Mouse (Mus musculus): ENCODE measurements around the gene Abhd6. TPM values are rescaled to one million over a fixed set of nuclear protein-coding genes. Genes with fewer than 3 reads are reported as not detected.

The Abhd6 gene
- polyA plus RNA-seq, 1 experiment from 2014 or later: 10.6 TPM

- peak overlapping the region; percentile 54 for H3K27ac ChIP-seq
- H3K27me3 ChIP-seq (replicated peaks): no peaks in the 10 kb centered on the region
- H3K36me3 ChIP-seq: no peaks in the 10 kb centered on the region
- H3K4me1 ChIP-seq: peaks cover 20% of the 10 kb centered on the region
- peak; percentile 87 for ATAC-seq
- no peak overlapping the region for H3K4me3 ChIP-seq
- WGBS (ENCODE audit: insufficient replicate concordance): 64% methylated on average over 1 of the region's 1 CpGs
- no peak overlapping the region for H3K9ac ChIP-seq
- peak overlapping the region; percentile 32 for H3K4me2 ChIP-seq
- no peaks in the 10 kb centered on the region for H3K9me3 ChIP-seq (replicated peaks)
Measured at GRCm38 (mm10) chr14:8016951-8017350, 14.2 kb downstream of the Abhd6 start.

GRCm38 (mm10) chr14:8020011-8020410 is 17.3 kb downstream of the Abhd6 start:
- Histone ChIP-seq H3K9ac (no peak overlapping the region), H3K4me1 (peaks cover 20% of the 10 kb centered on the region), H3K4me3 (no peak overlapping the region), H3K9me3 (replicated peaks) (no peaks in the 10 kb centered on the region), H3K27ac (no peak overlapping the region), H3K27me3 (replicated peaks) (no peaks in the 10 kb centered on the region), H3K4me2 (no peak overlapping the region), H3K36me3 (no peaks in the 10 kb centered on the region)
- 80% methylated on average over 1 of the region's 1 CpGs for WGBS (ENCODE audit: insufficient replicate concordance)
- no peak for ATAC-seq

- no peaks in the 10 kb centered on the region for H3K27me3 ChIP-seq (replicated peaks)
- H3K27ac ChIP-seq: no peak overlapping the region
- H3K4me1 ChIP-seq: peaks cover 18% of the 10 kb centered on the region
- no peaks in the 10 kb centered on the region for H3K36me3 ChIP-seq
- no peak for ATAC-seq
- 72% methylated on average over 7 of the region's 7 CpGs for WGBS (ENCODE audit: insufficient replicate concordance)
- no peak overlapping the region for H3K9ac ChIP-seq
- H3K4me3 ChIP-seq: no peak overlapping the region
- no peaks in the 10 kb centered on the region for H3K9me3 ChIP-seq (replicated peaks)
- H3K4me2 ChIP-seq: no peak overlapping the region
Measured at GRCm38 (mm10) chr14:8020546-8020945, 17.8 kb downstream of the Abhd6 start.

GRCm38 (mm10) chr14:8024469-8024868 is 21.8 kb downstream of the Abhd6 start:
- no peak overlapping the region for H3K9ac ChIP-seq
- H3K9me3 ChIP-seq (replicated peaks): no peaks in the 10 kb centered on the region
- H3K27ac ChIP-seq: no peak overlapping the region
- no peaks in the 10 kb centered on the region for H3K36me3 ChIP-seq
- WGBS (ENCODE audit: insufficient replicate concordance): 57% methylated on average over 6 of the region's 6 CpGs
- H3K27me3 ChIP-seq (replicated peaks): no peaks in the 10 kb centered on the region
- H3K4me2 ChIP-seq: no peak overlapping the region
- no peak for ATAC-seq
- H3K4me1 ChIP-seq: no peaks in the 10 kb centered on the region
- no peak overlapping the region for H3K4me3 ChIP-seq

GRCm38 (mm10) chr14:8024936-8025335 is 22.2 kb downstream of the Abhd6 start:
- H3K4me3 ChIP-seq: no peak overlapping the region
- H3K27me3 ChIP-seq (replicated peaks): no peaks in the 10 kb centered on the region
- no peak overlapping the region for H3K4me2 ChIP-seq
- H3K9ac ChIP-seq: no peak overlapping the region
- H3K9me3 ChIP-seq (replicated peaks): no peaks in the 10 kb centered on the region
- no peaks in the 10 kb centered on the region for H3K4me1 ChIP-seq
- no peak for ATAC-seq
- H3K27ac ChIP-seq: no peak overlapping the region
- no peaks in the 10 kb centered on the region for H3K36me3 ChIP-seq
- 78% methylated on average over 10 of the region's 10 CpGs for WGBS (ENCODE audit: insufficient replicate concordance)

GRCm38 (mm10) chr14:8026769-8027531 is 24.2 kb downstream of the Abhd6 start:
- no peaks in the 10 kb centered on the region for H3K9me3 ChIP-seq (replicated peaks)

GRCm38 (mm10) chr14:8028086-8028485 is 25.4 kb downstream of the Abhd6 start:
- 64% methylated on average over 5 of the region's 5 CpGs for WGBS (ENCODE audit: insufficient replicate concordance)
- no peak overlapping the region for H3K4me2 ChIP-seq
- no peaks in the 10 kb centered on the region for H3K9me3 ChIP-seq (replicated peaks)
- H3K27me3 ChIP-seq (replicated peaks): no peaks in the 10 kb centered on the region
- H3K36me3 ChIP-seq: no peaks in the 10 kb centered on the region
- no peaks in the 10 kb centered on the region for H3K4me1 ChIP-seq
- no peak for ATAC-seq
- no peak overlapping the region for H3K9ac ChIP-seq
- H3K4me3 ChIP-seq: no peak overlapping the region
- no peak overlapping the region for H3K27ac ChIP-seq

More at GRCm38 (mm10) chr14:8026769-8027531, 24.2 kb downstream of the Abhd6 start:
- WGBS (ENCODE audit: insufficient replicate concordance): 57% methylated on average over 10 of the region's 10 CpGs
- Histone ChIP-seq H3K27ac (no peak overlapping the region), H3K27me3 (replicated peaks) (no peaks in the 10 kb centered on the region), H3K4me1 (no peaks in the 10 kb centered on the region), H3K4me3 (no peak overlapping the region), H3K36me3 (no peaks in the 10 kb centered on the region), H3K9ac (no peak overlapping the region), H3K4me2 (no peak overlapping the region)
- ATAC-seq: no peak

- no peak overlapping the region for H3K4me3 ChIP-seq
- H3K4me1 ChIP-seq: no peaks in the 10 kb centered on the region
- ATAC-seq: no peak
- H3K27me3 ChIP-seq (replicated peaks): no peaks in the 10 kb centered on the region
- 64% methylated on average over 1 of the region's 1 CpGs for WGBS (ENCODE audit: insufficient replicate concordance)
- no peak overlapping the region for H3K27ac ChIP-seq
- no peaks in the 10 kb centered on the region for H3K36me3 ChIP-seq
- H3K9ac ChIP-seq: no peak overlapping the region
- no peaks in the 10 kb centered on the region for H3K9me3 ChIP-seq (replicated peaks)
- H3K4me2 ChIP-seq: no peak overlapping the region
Measured at GRCm38 (mm10) chr14:8029752-8030151, 27.1 kb downstream of the Abhd6 start.

- no peak overlapping the region for H3K4me2 ChIP-seq
- no peaks in the 10 kb centered on the region for H3K27me3 ChIP-seq (replicated peaks)
- no peaks in the 10 kb centered on the region for H3K9me3 ChIP-seq (replicated peaks)
- no peak overlapping the region for H3K4me3 ChIP-seq
- H3K27ac ChIP-seq: no peak overlapping the region
- ATAC-seq: no peak
- H3K4me1 ChIP-seq: no peaks in the 10 kb centered on the region
- 50% methylated on average over 4 of the region's 4 CpGs for WGBS (ENCODE audit: insufficient replicate concordance)
- no peak overlapping the region for H3K9ac ChIP-seq
- no peaks in the 10 kb centered on the region for H3K36me3 ChIP-seq
Measured at GRCm38 (mm10) chr14:8030535-8030934, 27.8 kb downstream of the Abhd6 start.

- no peaks in the 10 kb centered on the region for H3K27me3 ChIP-seq (replicated peaks)
- no peaks in the 10 kb centered on the region for H3K36me3 ChIP-seq
- H3K4me1 ChIP-seq: no peaks in the 10 kb centered on the region
- ATAC-seq: no peak
- no peak overlapping the region for H3K4me2 ChIP-seq
- H3K9ac ChIP-seq: no peak overlapping the region
- no peaks in the 10 kb centered on the region for H3K9me3 ChIP-seq (replicated peaks)
- H3K4me3 ChIP-seq: no peak overlapping the region
- H3K27ac ChIP-seq: no peak overlapping the region
- 70% methylated on average over 13 of the region's 13 CpGs for WGBS (ENCODE audit: insufficient replicate concordance)
Measured at GRCm38 (mm10) chr14:8032087-8032944, 29.6 kb downstream of the Abhd6 start.

GRCm38 (mm10) chr14:8034561-8034960 is 31.9 kb downstream of the Abhd6 start:
- H3K9ac ChIP-seq: no peak overlapping the region
- no peak overlapping the region for H3K27ac ChIP-seq
- H3K4me1 ChIP-seq: no peaks in the 10 kb centered on the region
- H3K36me3 ChIP-seq: no peaks in the 10 kb centered on the region
- no peak overlapping the region for H3K4me2 ChIP-seq
- no peaks in the 10 kb centered on the region for H3K9me3 ChIP-seq (replicated peaks)
- 58% methylated on average over 5 of the region's 5 CpGs for WGBS (ENCODE audit: insufficient replicate concordance)
- H3K4me3 ChIP-seq: no peak overlapping the region
- ATAC-seq: no peak
- H3K27me3 ChIP-seq (replicated peaks): no peaks in the 10 kb centered on the region

GRCm38 (mm10) chr14:8035951-8036350 is 33.2 kb downstream of the Abhd6 start:
- no peak for ATAC-seq
- no peaks in the 10 kb centered on the region for H3K4me1 ChIP-seq
- H3K4me3 ChIP-seq: no peak overlapping the region
- no peak overlapping the region for H3K27ac ChIP-seq
- H3K9ac ChIP-seq: no peak overlapping the region
- 74% methylated on average over 6 of the region's 6 CpGs for WGBS (ENCODE audit: insufficient replicate concordance)
- no peaks in the 10 kb centered on the region for H3K27me3 ChIP-seq (replicated peaks)
- H3K36me3 ChIP-seq: no peaks in the 10 kb centered on the region
- no peaks in the 10 kb centered on the region for H3K9me3 ChIP-seq (replicated peaks)
- no peak overlapping the region for H3K4me2 ChIP-seq

Measured in liver, embryonic 12.5 days (tissue).